In the genomic region with DNA sequence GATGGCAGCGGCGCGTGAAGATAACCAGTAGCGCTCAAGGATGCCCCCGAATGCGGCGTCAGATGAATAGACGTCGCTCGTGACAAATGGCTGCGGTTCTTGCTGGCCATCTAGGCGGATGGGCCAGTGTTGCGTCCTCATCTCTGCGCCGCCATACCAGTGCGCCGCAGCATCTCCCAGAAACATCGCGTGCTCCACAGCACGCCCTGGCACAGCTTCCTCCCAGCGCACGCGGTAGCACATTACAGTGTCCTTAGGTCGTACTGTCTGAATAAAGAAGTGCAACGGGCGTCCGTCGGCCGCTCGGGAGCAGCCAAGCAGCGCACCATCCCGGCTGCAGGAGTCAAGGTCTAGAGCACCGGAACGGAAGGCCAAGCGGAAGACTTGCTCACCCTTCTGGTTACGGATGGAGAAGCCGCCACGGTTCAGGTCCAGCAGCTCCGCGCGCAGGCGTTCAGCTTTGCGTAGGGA, we compare ENCODE assay signal across 8 mouse cellular contexts. TPM values are rescaled to one million over a fixed set of nuclear protein-coding genes. Genes with fewer than 3 reads are reported as not detected.
A peak's percentile ranks its signal among the peaks of the same experiment; 100 is the strongest.
DNase-seq lines count a peak whose midpoint lies in the region; ATAC-seq lines count a peak whose summit lies in the region.

No protein-coding gene starts in this region.

- peaks cover 61% of the 10 kb centered on the region for H3K27me3 ChIP-seq in lung, embryonic 15.5 days
- H3K27me3 ChIP-seq in forebrain, embryonic 12.5 days = peaks cover 82% of the 10 kb centered on the region

- DNase-seq in lung, adult 18-20 months = no peak
- peak; percentile 72 for DNase-seq in kidney, postnatal 10 days
- peak; percentile 65 for DNase-seq in retina, embryonic 14.5 days (ENCODE audit: low spot score)
- no peak for DNase-seq in layer of hippocampus, postnatal 25 days (ENCODE audit: extremely low spot score in 1 of 2, low spot score in 1 of 2)
- DNase-seq in gastrocnemius, postnatal 10 days = no peak
- no peak for DNase-seq in spleen, adult 12 weeks (ENCODE audit: low spot score)

- no peak overlapping the region for H3K9ac ChIP-seq in lung, embryonic 15.5 days
- H3K9ac ChIP-seq in forebrain, embryonic 12.5 days = peak overlapping the region; percentile 44

- H3K36me3 ChIP-seq in lung, embryonic 15.5 days = no peaks in the 10 kb centered on the region
- no peaks in the 10 kb centered on the region for H3K36me3 ChIP-seq in forebrain, embryonic 12.5 days (replicated peaks)

- H3K4me1 ChIP-seq in lung, embryonic 15.5 days = peaks cover 26% of the 10 kb centered on the region
- peaks cover 39% of the 10 kb centered on the region for H3K4me1 ChIP-seq in forebrain, embryonic 12.5 days

- ATAC-seq in lung, embryonic 15.5 days (ENCODE audit: borderline replicate concordance, extremely low read depth, low FRiP score, low TSS enrichment) = no peak
- no peak for ATAC-seq in forebrain, embryonic 12.5 days (ENCODE audit: low FRiP score)

- H3K4me2 ChIP-seq in lung, embryonic 15.5 days = peak overlapping the region; percentile 60
- H3K4me2 ChIP-seq in forebrain, embryonic 12.5 days = peak overlapping the region; percentile 55

- no peak overlapping the region for H3K27ac ChIP-seq in lung, embryonic 15.5 days
- H3K27ac ChIP-seq in forebrain, embryonic 12.5 days = no peak overlapping the region

- H3K9me3 ChIP-seq in lung, embryonic 15.5 days = no peaks in the 10 kb centered on the region
- H3K9me3 ChIP-seq in forebrain, embryonic 12.5 days = no peaks in the 10 kb centered on the region

- 4% methylated on average over 43 of the region's 43 CpGs for WGBS in lung, embryonic 15.5 days
- WGBS in forebrain, embryonic 12.5 days = 4% methylated on average over 43 of the region's 43 CpGs

- peak overlapping the region; percentile 31 for H3K4me3 ChIP-seq in lung, embryonic 15.5 days
- H3K4me3 ChIP-seq in forebrain, embryonic 12.5 days (replicated peaks) = peak overlapping the region; percentile 39

RNA-seq across cellular contexts. Expression of gene AI464131, which starts 3.9 kb away (rescaled TPM):
- 3.5 and 4.2 TPM in 2 replicates for polyA plus RNA-seq in lung, embryonic 15.5 days (2015; fragmentation: Nextera tagmentation; extraction: Ambion mirVana)
- 6.3 and 7.8 TPM in 2 replicates for polyA plus RNA-seq in forebrain, embryonic 12.5 days (2016; fragmentation: Nextera tagmentation; extraction: Ambion mirVana)
- 10 to 100 TPM; 32.4 to 33.3 TPM for total RNA-seq in layer of hippocampus, postnatal 25 days (2021)
- total RNA-seq in gastrocnemius, postnatal 10 days (2021) = 10 to 100 TPM; 75.2 to 77.4 TPM

RNA-seq across cellular contexts. Expression of gene 1110017D15Rik, which starts 18.2 kb away (rescaled TPM):
- 6.4 and 7.3 TPM in 2 replicates for polyA plus RNA-seq in lung, embryonic 15.5 days (2015; fragmentation: Nextera tagmentation; extraction: Ambion mirVana)
- polyA plus RNA-seq in forebrain, embryonic 12.5 days (2016; fragmentation: Nextera tagmentation; extraction: Ambion mirVana) = 7.2 and 10.5 TPM in 2 replicates
- 1 to 10 TPM; 4.5 to 7.0 TPM for total RNA-seq in layer of hippocampus, postnatal 25 days (2021)
- total RNA-seq in gastrocnemius, postnatal 10 days (2021) = under 1 TPM in 1 of 2 experiments, not detected in 1; 0.36 TPM

RNA-seq across cellular contexts. Expression of gene Nudt2, which starts 34.0 kb away (rescaled TPM):
- 48.2 and 49.0 TPM in 2 replicates for polyA plus RNA-seq in lung, embryonic 15.5 days (2015; fragmentation: Nextera tagmentation; extraction: Ambion mirVana)
- polyA plus RNA-seq in forebrain, embryonic 12.5 days (2016; fragmentation: Nextera tagmentation; extraction: Ambion mirVana) = 64.0 and 68.2 TPM in 2 replicates
- 10 to 100 TPM; 27.4 to 31.4 TPM for total RNA-seq in layer of hippocampus, postnatal 25 days (2021)
- 10 to 100 TPM; 25.8 to 26.3 TPM for total RNA-seq in gastrocnemius, postnatal 10 days (2021)

RNA-seq across cellular contexts. Expression of gene Kif24, which starts 34.3 kb away (rescaled TPM):
- 8.2 and 8.3 TPM in 2 replicates for polyA plus RNA-seq in lung, embryonic 15.5 days (2015; fragmentation: Nextera tagmentation; extraction: Ambion mirVana)
- polyA plus RNA-seq in forebrain, embryonic 12.5 days (2016; fragmentation: Nextera tagmentation; extraction: Ambion mirVana) = 14.3 and 17.9 TPM in 2 replicates
- 1 to 10 TPM; 1.0 to 1.5 TPM for total RNA-seq in layer of hippocampus, postnatal 25 days (2021)
- 1 to 10 TPM; 1.6 to 3.3 TPM for total RNA-seq in gastrocnemius, postnatal 10 days (2021)

Comparison
In these comparisons a context has a peak if more than half of its experiments do, and no peak if none do; other contexts are left out.
1. DNase-seq: peak in kidney, postnatal 10 days (single experiment) and retina, embryonic 14.5 days (single experiment); none in lung, adult 18-20 months (0 of 2), layer of hippocampus, postnatal 25 days (0 of 2), gastrocnemius, postnatal 10 days (single experiment) and spleen, adult 12 weeks (single experiment).
2. RNA of gene 1110017D15Rik, which starts 18.2 kb away (total RNA-seq): 4.5 to 7.0 TPM in layer of hippocampus, postnatal 25 days; 0.36 TPM in gastrocnemius, postnatal 10 days; every median in the first group is over 4 times any median in the second.